Mouse (Mus musculus): ENCODE measurements around the gene Ubxn11.
"Not testable (repeated sequence)": the region's sequence is repeated elsewhere in the genome, so short reads cannot be mapped to it uniquely, and the experiment has no call there.

Gene Ubxn11

DNA sequence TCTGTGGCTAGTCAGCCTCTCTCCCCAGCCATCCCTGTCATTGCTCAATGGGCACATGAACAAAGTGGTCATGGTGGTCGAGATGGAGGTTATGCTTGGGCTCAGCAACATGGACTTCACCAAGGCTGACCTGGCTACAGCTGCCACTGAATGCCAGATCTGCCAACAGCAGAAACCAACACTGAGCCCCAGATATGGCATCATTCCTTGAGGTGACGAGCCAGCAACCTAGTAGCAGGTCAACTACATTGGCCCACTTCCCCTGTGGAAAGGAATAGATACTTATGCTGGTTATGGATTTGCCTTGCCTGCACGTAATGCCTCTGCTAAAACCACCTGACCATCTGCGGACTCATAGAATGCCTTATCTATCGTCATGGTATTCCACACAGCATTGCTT is 41.9 kb downstream of the Ubxn11 start:
- not testable (repeated sequence) for DNase-seq (ENCODE audit: low spot score in 2 of 2)

DNA sequence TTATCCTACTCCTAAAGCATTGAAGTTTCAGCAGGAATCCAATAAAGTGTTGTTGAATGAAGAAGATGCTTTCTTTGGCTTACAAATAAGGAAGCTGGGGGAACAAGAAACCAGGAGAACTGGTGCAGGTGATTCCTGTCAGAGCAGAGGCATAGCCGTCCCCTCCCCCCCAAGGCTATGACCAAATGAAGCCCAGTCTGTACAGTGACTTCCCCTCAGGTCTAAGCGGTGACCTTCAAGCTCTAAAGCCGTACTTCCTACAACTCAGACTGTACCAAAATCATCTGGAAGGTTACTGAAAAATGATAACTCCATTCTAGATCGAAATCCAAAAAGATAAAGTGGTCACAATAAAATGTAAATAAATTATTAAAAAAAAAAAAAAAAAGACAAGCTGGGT is 47.0 kb downstream of the Ubxn11 start:
- DNase-seq (ENCODE audit: low spot score in 2 of 2): no peak

DNA sequence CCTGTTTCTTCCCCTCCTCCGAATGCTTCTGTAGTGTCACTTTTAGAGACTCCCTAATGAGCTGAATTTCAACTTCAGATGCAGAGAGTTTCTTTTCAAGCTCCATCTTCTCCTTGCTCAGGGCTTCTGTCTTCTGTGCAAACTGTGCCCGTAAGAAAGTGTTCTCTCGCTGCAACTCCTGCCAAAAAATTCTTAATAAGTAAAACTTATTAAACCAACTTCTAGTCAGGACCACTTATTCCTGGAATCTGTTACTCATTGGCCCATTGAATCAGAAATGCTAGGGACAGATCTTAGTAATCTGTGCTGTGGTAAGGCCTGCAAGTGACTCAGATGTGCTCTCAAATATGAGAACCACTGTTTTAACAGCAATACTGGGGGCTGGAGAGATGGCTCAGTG is 49.7 kb downstream of the Ubxn11 start:
- DNase-seq (ENCODE audit: low spot score in 2 of 2): no peak

DNA sequence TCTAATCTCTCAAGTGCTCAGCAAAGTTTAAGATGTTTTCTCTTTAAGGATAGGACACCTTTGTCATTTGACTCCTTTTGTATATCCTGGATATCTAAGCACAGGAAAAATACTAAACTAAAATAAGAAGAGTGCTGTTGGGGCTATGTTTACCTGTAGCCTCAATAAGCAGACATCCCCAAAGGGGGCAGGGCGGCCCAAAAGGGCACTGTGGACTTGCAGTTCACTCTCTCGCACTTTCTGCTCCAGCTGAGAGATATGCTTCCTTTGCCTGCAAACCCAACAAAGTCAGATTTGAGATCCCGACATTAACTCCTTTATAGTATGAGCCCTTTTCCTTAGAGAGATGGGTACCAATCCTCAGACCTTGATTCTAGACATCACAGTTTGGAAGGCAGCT is 51.3 kb downstream of the Ubxn11 start:
- DNase-seq (ENCODE audit: low spot score in 2 of 2): no peak

DNA sequence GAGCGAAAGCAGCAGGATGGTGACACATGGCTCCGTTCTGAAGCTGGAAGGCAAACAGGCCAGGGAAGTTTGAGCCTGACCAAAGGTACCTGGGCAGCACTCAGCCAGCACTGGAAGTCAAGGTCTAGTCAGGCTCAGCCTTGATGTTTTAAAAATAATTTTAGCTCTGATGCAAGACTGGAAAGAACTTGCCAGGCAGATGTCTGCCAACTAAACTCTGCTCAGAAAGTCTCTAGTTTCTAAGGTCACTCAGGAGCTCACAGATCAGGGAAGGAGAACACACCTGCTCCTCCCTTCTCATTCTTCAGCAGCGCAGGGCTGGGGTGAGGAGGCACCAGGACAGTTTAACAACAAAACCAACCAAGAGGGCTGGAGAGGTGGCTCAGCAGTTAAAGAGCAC is 52.0 kb downstream of the Ubxn11 start:
- DNase-seq (ENCODE audit: low spot score in 2 of 2): no peak

DNA sequence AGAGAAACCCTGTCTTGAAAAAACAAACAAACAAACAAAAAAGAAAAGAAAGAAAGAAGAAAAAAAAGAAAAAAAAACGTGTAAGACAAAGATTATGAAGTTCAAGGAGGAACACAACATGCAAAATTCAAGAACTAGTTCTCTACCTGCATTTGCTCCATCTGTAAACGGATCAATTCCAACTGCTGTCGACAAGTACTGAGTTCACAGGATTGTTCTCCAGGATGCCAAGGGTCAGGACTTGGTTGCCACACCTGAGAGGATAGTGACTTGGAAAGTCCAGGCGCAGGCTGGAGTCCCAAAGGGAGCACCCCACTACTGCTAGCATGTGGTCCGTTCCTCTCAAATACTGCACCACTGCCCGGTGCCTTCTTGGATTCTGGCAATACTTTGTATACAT is 53.2 kb downstream of the Ubxn11 start:
- DNase-seq (ENCODE audit: low spot score in 2 of 2): no peak

DNA sequence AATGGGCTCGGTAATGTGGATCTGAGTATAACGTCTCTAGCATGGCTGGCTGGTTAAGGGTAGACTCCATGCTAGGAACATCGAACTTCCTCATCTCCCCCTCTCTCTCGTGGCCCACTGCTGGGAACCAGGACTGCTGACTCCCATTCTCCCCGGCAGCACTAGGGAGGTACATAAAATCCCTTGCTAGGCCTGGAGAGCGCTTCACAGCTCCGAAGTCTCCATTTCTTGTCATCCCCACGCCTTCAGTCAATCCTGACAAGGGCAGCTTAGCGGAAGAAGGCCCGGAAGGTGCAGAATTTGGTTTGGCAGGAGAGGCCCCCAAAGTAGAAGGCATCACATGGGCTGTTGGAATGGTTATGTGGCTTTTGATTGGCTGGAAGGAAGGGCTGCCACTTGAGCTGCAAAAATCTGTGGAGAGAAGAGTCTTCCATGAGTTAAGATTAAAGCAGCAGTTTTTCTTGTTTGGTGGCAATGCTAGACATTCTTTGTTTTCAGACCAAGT is 53.6 kb downstream of the Ubxn11 start:
- no peak for DNase-seq (ENCODE audit: low spot score in 2 of 2)

DNA sequence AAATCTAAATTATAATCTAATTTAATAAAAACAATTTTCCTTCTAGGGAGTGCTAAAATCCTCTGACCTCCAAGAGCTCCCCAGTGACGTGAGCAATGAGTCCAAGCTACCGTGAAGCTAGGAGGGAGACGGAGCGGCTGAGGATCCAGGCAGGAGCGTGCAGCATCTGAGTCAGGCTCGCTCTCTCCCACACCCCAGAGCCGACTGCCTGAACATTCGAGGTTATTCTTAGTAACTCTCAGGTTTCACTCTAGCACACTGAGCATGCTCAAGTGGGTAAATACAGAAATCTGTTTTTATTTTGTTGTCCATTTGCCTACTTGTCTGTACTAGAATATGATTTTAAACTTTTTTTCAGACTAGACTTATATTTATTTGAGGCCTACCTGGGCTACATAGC is 54.4 kb downstream of the Ubxn11 start:
- peak; percentile 30 to 67 for DNase-seq (ENCODE audit: low spot score in 2 of 2)

DNA sequence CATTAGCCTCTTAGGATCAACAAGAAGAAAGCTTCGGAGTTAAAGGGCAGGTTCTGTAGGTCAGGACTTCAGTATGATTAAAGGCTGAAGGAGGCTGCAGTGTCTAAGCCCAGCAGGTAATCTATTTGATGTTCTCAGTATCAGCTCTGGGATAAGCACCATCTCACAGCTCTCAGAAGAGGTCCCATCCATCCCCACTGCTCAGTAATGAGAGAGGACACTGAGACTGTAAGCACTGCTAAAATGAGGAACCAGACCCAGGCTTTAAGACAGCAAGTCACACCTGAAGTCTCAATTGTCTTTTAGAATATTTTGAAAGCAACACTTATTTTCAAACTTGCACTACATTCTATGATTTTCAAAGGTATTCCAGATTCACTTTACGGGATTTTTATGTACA is 55.2 kb downstream of the Ubxn11 start:
- no peak for DNase-seq (ENCODE audit: low spot score in 2 of 2)

DNA sequence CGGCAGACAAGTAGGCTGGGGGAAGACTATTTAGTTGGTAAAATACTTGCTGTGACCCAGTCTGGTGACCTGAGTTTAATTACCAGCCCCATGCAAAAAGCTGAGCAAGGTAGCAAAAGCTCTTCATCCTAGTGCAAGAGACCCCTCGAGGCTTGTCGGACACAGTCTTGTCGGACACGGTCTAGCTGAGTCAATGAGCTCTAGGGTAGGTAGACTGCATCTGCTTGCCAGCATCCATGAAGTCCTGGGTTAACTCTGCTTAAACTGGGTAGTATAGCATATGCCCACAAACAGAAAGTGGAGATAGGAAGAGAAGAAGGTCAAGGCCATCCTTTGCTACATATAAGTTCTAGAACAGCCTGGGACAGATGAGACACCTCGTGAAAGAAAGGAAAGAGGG is 56.4 kb downstream of the Ubxn11 start:
- DNase-seq (ENCODE audit: low spot score in 2 of 2): no peak

DNA sequence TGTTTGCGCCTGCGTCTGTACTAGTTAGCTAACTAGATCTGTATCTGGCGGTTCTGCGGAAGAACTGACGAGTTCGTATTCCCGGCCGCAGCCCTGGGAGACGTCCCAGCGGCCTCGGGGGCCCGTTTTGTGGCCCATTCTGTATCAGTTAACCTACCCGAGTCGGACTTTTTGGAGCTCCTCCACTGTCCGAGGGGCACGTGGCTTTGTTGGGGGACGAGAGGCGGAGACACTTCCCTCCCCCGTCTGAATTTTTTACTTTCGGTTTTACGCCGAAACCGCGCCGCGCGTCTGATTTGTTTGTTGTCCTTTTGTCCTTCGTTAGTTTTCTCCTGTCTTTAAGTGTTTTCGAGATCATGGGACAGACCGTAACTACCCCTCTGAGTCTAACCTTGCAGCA is 57.7 kb downstream of the Ubxn11 start:
- DNase-seq (ENCODE audit: low spot score in 2 of 2): peak in 1 of 2 experiments; percentile 19

DNA sequence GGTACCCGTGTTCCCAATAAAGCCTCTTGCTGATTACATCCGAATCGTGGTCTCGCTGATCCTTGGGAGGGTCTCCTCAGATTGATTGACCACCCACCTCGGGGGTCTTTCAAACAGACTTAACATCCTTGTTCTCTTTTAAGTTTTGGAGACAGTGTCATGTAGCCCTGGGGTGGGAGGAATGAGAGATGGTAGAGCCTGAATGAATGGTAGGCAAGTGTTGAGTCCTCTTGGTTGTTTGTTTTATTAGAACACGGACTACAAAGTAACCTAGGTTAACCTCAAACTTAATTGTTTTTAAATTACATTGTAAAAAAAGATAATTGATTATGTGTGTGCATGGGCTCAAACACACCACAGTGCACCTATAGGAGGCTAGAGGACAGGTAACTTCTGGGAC is 62.2 kb downstream of the Ubxn11 start:
- no peak for DNase-seq (ENCODE audit: low spot score in 2 of 2)

DNA sequence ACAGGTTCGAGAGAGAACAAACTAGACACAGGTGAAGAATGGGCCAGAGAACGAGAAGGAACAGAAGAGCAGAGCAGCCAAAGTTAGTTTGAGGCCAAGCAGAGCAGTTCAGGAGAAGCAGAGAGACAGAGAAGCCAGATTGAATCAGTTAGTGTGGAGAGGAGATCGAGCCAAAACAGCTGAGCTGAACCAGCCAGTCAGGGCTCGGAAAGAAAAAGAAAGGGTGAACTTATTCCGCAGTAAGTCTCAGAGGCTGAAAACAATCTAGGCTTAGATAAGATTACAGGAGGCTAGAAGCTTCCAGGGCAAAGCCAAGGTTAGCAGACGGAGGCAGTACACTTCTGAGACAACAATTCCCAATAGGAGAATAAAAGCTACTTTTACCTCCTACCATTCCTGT is 62.7 kb downstream of the Ubxn11 start:
- DNase-seq (ENCODE audit: low spot score in 2 of 2): no peak

DNA sequence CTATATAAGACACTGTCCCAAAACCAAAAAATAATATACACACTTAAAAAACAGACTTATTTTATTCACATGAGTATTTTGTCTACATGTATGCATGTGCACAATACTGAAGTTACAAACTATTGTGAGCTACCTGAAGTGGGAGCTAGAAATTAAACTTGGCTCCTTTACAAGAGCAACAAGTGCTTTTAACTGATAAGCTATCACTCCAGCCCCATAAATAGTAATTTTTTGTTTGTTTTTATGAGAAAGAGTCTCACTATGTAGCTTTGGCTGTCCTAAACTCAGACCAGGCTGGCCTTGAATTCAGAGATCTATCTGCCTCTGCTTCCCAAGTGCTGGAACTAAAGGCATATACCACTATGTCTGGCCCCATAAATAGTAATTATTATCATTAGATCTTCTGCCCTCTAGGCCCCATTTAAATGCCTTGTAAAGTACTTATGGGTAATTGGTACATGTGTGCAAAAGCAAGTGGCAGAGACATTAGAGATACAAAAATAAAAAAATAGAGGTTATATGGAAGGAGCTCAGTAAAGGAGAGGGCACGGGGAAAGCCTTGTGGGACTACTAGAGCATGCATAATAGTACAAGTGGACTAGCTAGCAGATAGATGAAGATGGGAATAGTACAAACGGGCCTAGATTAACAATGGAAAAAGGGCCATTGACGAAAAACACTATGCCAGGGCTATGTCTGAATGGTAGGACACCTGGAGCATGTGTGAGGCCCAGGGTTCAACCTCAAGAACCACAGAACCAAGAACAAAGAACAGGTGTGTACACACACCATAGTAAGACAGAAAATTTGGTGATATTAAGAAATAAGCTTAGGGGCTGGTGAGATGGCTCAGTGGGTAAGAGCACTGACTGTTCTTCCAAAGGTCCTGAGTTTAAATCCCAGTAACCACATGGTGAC is 63.4 kb downstream of the Ubxn11 start:
- no peak for DNase-seq (ENCODE audit: low spot score in 2 of 2)

DNA sequence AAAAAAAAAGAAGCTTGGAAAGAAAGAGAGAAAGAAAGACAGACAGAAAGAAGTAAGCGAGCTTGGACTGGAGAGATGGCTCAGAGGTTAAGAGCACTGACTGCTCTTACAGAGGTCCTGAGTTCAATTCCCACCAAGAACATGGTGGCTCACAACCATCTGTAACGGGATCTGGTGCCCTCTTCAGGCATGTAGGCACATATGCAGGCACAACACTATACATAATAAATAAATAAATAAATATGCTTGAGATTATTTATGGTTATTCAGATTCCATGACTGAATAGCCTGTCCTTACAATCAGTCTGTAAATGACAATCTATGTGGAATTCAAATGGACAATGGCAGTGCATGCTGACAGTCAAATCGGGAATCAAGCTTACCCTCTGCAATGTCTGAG is 64.5 kb downstream of the Ubxn11 start:
- no peak for DNase-seq (ENCODE audit: low spot score in 2 of 2)

DNA sequence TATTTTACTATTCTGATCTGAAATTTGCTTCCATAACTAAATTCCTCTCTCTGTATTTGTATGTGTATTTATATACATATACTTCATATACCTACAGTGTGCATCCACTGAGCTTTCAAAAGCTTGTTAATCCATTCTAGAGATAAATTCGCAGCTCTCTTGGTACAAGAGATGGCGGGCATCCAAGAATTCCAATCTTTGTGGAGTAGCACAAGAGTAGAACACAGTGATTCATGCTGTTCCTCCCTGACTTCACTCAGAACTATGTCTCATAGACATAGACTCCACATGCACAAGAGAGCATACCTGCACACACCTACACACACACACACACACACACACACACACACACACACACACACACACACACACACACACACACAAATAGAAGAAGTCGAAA is 70.0 kb downstream of the Ubxn11 start:
- peak in 1 of 2 experiments; percentile 27 for DNase-seq (ENCODE audit: low spot score in 2 of 2)

All from left cerebral cortex, adult 9 months (tissue).